Mouse (Mus musculus) gastrocnemius, adult 8-10 months (tissue): ENCODE measurements at regions not wholly inside any gene's neighbourhood (a gene's known extent, or its start where the extent isn't known, plus 50 kb on each side); places are given as distances from the start of the nearest gene placed in this dataset.

Experiments used
- DNase-seq, 2 experiments: peaks; one replicate each; pipeline ENCODE4 v3.0.0; 2022; ENCODE audit warnings: low spot score in 2 of 2

DNA sequence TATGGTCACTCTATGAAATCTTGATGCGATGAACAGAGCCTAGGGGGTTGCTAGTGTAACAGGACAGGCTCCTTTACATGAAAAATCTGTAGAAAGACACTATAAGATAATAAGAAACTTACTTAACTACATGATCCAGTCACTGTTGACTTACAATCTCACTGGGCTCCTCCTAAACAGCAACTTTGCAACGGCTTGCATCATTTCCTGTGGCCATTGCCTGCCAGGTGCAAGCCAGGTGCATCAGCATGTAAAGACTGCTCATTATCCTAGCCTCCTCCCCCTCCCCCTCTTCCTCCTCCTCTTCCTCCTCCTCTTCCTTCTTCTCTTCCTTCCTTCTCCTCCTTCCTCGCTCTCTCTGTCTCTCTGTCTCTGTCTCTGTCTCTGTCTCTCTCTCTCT, 352.5 kb downstream of the Nuak1 start:
- DNase-seq: no peak

DNA sequence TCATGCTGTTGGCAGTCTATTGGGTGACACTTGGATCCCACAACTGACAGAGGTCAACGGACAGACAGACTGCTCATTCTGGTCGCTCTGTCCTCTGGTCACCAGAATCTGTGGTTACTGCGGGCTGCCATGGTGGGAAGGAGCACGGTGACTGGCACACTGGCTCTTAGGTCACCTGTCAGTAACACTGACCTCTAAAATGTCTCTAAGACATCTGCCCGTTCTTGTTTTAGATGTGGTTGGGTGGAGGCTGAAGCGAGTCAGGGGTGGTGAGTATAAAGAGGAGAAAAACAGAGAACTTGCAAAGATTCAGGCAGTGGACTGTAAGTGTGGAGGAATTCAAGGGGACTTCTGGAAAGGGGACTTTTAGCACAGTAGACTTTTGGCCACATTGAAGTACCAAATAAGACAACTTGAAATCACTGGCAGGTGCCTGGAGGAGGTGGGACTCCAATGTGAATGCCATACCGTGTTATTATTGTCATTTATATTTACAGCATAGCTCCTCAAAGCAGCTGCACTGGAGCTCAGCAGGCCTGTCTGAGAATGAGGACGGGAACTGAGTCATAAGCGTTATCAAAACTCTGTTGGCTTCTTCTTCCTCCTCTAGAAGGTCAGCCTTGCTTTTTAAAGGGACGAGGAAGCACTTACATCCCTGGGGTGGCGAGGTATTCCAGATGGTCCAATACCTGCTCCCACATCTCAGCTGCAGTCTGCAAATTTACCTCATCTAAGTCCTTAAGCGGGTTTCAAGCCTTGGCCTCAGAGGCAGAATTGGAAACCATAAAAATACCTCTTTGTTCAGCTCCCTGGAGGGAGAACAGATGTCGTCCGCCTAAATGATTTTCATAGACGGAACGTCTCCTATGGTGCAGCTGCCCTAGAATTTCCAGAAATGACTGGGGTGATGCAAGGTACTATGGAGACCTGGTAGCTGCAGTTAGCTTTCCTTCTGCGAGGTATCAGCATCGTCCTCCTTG, 351.3 kb downstream of the Nuak1 start:
- no peak for DNase-seq

DNA sequence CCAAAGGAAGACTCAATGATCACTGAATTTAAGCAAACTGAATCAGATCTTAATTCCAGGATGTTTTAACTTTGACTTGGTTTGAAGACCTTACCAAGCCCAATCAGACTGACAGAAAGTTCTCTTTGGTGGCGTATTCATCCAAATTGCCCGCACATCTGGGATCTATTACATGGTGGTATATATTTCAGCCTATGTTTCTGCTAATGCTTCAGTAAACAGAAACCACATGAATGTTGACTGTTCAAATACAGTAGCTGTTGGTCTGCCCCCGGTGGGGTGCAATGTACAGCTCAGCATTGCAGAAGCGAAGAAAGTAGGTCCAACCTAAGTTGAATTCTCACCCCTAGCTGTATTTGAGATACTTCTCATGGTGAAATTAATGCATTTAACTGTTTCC, 346.5 kb downstream of the Nuak1 start:
- DNase-seq: no peak

DNA sequence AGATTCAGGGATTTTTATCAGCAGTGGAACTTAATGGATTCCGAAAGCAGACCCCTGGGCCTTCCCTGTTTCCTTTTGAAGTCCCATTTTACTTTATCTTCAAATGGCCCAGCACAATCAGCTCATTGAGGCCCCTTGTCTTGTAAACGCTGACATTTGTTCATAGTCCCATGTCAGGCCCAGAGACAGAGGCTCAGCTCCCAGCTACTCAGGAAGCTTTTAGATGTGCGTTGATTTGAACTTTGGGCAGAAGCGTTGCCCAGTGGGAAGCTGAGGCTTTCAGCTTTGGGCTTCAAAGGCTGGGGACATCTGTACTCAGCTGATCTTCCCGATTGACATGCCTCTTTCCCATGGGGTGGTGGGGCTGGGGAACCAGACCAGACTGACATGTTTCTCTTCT, 343.2 kb downstream of the Nuak1 start:
- no peak for DNase-seq

DNA sequence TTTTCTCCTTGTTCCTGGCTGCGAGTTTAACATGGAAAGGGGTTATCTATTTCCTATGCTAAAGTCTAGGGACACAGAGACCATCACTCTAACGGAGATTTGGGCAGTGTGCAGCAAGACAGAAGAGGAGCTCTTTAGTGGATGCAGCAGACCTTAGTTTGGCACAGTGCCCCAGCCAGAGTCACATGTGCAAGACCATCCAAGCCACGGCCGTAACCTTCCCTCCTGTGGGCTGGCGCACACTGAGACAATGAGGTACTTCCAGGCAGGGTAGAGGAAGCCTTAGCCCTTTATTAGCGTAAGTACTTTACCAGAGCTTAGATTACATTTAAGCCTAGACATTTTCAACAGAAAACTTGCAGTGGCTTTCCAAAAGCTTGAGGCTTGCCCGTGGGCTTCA, 336.4 kb downstream of the Nuak1 start:
- DNase-seq: peak; percentile 15 to 37

DNA sequence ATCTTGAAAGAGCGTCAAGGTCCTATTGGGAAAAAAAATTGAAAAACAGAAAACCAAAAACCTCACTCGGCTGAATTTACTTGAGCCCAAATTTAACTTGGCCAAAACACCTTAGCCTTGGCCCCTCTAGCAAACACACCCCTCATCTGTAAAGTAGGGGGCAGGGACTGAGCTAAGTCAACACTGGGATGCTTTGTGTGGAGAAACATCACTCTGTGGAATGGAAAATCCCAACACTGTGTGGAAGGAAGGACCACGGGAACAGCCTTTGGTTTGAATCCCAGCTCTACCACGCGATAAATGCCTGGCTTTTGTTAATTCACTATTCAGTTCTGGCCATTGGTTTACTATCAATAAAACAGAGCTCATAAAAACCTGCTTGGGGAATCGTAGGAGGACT, 335.8 kb downstream of the Nuak1 start:
- no peak for DNase-seq

DNA sequence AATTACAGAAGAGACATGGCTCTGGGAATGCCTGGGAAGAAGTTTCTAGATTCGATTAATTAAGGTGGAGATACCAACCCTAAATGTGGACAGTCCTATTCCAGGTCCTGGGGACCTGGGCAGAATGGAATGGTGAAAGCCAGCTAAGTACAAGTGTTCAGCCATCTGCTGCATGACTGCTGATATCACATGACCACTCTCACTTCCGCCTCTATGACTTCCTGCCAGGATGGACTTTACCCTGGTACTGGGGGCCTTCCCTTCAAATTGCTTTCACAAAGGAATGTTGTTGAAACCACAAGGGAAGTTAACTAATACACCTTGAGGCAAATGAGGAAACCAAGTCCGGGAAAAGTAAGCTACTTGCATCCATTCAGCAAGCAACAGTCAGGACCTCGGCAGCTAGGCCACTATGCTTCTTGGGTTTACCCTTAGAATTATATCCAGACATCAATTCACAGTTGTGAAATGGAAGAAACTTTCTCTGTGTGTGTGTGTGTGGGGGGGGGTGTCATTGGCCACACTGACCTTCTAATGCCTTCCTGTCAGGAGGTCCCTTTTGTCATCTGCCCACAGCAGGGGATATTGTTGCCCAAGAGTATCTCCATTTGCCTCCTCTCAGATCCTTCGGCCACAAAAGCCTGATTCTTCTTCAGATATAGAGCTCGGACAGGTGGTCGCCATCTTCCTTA, 330.6 kb downstream of the Nuak1 start:
- no peak for DNase-seq

DNA sequence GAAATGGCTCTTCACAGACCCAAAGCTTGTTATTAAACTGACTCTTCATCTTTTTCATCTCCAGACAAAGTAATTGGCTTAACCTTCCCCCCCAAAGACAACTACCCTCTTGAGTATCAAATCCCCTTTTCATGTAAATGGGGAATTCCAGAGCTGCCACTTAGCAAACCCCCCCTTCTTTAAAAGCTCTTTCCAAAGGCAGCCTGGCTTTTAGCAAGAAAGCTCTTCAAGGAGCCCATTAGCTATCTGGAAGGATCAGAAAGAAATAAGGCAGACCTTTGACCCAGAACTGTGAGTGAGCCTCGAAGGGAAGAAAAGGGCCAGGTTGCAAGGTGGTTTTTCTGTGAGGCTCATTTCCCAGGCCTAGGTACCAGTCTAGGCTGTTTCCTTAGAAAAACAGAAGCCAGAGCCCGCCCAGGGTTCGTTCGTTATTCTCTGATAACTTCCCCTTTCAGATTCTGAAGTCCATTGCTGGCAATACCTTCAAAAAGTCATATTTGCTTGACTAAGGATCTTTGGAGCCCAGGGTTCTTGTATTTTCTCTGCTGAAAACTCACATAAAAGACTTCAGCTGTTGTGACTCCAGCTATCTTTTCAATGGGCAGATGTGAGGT, 329.9 kb downstream of the Nuak1 start:
- no peak for DNase-seq

DNA sequence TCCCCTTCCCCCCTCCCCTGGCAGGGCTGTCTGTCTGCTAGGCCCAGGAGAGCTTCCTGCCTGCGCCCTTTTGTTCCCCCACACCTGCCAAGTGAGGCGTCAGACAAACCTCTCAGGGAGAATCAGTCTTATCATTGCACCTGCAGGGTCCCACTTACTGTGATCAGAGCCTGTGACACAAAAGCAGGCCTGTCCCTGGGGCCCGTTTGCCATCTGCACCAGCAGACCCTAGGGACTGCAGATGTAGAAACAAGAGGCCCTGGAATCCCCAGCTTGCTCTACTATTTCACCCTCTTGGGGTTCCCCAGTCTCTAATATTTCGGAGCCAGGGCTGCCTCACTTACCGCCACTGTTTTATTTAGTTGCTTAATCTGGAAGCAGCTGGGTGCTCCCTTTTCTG, 328.9 kb downstream of the Nuak1 start:
- DNase-seq: no peak

DNA sequence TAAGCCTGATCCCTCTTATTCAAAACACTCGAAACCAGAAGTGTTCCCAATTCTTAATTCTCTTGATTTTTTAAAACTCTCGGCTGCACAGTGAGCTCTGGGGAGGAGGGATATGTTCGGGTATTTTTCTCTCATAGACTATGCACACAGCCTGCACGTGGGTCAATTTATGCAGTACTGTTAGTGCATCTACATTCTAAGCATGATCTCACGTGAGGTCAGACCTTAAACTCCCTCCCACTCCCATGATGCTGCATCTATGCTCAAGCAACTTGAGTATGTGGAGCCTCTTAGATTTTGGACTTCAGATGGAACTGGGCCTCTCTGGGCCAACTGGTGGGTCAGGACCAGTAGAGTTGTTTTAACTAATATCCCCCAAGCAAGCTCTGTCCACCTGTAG, 328.5 kb downstream of the Nuak1 start:
- DNase-seq: no peak

DNA sequence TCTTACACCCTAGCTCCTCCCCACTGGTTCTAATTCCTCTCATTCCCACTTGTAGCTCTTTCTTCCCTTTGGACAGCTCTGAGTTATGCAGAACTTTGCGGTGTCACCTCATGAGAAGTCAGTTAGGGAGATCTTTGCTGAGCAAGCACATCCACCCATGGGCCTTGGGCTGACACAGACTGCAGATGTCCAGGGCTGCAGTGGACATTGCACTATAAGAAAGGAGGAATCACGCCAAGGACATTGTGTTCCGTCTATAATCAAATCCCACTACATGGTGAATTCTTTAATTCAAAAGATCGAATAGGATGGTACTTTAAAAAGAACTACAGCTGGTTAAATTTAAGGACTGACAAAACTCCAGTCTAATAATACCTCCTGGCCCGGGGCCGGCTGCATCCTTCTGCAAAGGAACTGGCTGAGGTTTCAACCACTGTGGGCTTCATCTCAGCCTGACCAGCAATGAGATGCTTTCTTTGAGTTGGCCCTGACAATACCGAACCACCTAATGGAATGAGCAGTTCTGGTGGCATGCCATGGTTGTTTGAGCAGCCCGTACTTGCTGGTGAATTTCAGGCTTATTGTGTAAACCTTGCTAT, 320.3 kb downstream of the Nuak1 start:
- DNase-seq: no peak

DNA sequence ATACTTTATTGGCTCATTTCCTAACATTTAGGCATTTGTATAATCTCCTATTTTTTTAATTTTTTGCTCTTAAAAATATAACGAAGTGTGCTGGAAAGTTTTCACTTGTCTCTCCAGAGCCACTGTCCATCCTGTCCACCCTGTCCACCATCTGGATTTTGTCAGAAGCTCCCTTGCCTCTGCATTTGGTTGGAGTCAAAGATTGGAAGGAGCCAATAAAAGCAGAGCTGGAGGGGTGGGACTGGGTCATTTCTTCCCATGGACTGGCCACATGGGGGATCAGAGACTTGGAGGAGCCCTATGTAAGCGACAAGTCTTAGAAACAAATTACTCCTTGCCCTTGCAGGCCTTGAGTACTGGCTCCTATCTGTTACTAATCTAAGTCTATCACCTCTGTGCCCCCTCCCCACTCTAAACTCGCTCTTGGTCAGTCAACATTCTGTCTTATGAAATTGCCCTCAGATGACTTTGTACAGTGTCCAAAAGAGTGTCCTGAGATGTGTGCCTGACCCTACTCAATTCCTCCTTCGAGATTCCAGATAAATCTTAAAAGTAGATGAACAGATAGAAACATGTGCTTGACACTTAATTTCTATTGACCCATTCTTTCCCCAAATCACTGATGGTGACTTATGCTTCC, 303.3 kb downstream of the Nuak1 start:
- no peak for DNase-seq

DNA sequence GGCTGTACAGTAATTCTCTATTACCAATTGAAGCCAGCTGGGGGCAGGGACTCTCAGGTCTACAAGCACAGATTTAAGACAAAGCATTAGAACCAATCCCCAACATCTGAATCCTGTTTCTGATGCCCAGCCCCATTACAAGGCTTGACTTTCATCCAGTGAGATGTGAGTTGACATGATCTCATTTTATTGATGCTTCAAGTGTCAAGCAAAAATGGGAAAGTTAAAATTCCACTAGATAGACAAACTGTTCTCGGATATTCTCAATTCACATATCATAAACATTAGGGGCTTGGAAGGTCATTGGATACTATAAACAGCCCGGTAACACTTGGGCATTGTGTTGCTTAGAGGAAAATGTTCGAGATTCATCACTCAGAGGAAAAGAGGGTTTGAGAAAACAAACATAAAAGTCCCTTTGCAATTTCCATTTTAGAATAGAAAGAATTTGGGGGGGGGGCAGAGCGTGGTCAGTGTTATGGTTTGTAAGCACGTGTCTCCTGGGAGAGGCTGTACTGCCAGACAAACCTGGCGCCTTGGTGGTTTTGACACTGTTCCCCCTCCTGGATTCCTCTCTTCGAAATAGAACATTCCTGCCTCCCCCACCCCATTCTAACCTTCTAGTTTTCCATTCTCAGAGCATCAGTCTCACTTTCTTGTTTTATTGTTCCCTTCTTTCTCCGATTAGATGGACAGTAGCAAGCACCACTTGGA, 297.5 kb downstream of the Nuak1 start:
- DNase-seq: no peak

DNA sequence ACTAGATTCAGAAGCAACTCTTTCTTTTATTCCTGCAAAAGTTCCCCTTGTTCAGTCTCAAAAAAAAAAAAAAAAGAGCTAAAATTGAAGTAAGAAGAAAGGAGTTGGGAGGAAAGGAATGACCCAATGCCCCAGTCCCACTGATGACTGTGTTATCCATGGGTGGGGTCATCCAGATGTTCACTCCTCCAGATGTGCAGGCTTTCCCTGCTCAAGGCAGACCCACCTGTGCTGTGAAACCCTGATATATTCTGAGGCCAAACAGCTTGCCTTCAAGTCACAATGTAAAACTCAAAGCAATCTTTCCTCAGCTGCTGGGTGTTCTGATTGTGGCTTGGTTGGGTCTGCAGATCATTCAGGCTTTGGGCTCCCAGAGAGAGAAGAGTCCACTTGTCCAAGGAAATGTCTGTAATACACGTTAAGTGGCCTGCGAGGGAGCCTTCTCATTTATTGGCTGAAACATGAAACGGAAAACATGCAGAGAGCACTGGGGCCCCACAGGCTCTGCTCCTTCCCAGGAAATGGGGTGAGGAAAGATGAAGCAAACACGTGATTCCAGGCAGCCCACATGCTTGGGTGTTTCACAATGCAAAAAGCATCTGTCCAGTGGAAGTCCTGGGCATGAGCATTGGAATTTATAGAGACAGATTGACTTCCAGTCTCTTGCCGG, 296.6 kb downstream of the Nuak1 start:
- peak; percentile 8 to 23 for DNase-seq

DNA sequence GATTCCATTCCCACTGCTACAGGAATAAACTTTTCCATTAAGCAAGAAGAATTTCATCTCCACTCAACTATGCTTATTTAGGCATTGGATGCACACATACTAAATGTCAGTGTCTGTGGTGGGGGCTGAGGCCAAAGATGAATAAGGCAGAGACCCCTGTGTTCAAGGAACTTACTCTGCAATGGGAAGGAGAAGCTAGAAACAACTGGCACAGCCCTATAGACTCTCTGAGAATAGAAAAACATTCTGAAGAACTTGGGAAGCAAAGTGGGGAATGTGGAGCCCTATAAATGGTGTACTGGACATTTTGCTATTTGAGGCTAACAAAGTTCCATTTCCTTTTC, 296.1 kb downstream of the Nuak1 start:
- no peak for DNase-seq

DNA sequence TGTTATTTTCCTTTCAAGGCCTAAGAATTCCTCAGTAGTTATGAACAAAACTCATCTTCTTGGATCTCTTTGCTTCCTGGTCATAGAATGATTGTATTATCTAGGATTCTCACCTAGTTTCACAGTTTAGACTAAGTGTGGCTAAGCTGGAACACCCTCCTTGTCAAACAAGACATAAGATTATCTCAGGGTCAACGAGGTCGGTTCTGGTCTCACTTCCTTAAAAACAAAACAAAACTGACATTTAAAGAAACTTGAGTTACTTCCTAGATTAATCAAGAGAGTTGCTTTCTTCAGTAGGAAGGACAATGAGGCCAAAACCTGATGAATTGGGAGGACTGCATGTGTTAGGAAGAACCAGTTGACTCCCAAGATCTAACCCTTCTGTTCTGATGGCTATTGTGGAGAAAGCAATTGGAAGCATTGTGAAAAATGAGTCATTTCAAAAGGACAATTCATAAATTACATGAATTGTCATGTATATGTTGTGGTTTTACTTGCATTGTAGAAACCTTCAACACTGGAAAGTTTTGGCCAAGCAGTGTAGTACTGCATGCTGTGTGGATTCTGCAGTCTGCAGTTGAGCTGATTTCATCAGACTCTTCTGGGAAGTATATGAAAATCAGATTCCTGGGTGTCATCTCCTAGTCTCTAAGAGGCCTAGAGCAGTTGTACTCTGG, 293.0 kb downstream of the Nuak1 start:
- DNase-seq: no peak

DNA sequence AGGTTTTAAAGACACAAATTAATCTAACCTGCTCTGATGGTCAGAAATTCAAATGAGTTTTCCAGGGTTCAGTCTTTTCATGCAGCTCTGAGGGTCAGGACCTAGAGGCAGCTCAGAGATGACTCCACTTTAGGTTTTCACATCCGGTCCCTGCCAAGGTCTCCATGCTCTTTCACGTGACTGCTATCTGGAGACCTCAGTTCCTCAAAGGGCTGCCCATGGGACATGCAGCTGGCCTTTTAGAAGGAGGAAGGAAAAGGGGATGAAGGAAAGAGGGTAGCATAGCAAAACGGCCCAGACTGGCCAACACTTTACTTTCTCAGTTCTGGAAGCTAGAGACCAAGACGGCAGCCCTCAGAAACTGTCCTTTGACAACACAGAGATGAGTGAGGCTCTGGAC, 276.6 kb downstream of the Nuak1 start:
- DNase-seq: no peak

DNA sequence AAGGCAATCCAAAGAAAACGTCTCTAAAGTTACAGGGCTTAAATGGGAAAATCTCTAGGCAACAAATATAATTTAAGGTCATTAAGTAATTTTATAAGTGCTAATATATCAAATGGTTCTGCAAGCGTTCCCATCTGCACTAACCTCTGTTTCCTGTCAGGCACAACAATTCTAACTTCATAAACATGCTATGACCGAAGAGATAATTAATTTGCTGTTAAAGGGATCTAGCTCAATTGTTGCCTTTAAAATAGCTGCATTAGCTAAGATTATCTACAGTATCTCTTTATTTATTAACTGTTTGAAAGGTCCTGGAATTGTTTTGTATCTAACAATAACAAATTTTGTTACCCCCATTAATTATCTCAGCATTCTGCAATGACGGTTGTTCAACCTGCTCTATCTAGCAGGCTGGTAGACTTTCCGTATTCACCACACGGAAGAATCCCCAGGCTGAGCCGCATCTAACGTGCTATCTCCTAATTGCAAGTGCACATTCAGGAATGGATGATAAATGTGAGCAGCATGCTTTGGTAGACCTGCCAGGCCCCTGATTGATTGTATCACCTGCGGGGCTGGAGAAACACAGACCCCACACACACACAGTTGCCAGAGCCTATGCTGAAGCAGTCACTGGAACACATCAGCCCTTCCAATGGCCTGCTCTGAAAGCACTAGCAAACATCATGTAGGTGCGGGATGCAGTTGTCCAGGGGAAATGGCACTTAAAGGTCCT, 274.4 kb downstream of the Nuak1 start:
- no peak for DNase-seq

DNA sequence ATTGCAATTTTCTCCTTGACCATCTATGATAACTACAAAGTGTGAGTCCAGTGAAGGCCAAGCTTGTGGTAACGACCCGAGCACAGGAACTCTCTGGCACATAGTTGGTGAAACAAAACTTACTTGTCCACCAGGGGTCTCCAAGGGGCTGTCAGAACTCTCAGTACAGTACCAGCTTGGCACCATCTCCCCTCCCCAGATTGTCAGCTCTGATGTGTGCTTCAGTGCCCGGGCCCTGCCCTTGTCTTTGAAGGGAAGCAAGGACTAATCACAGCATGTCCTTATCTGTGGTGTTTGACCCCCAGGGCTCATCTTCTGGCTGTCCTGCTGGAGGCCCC, 273.9 kb downstream of the Nuak1 start:
- no peak for DNase-seq
